Mouse (Mus musculus) olfactory bulb, adult 2 months (tissue): Measurements from ENCODE around the gene Nobox. TPM values are rescaled to one million over a fixed set of nuclear protein-coding genes. Genes with fewer than 3 reads are reported as not detected.

Source experiments
- H3K27ac ChIP-seq: fragments of 200-500 bp; 2 replicates; pipeline ENCODE4 v1.5.1; 2012; ENCODE audit warnings: low read depth, low read length; ENCODE audit not compliant: insufficient read depth
- H3K4me1 ChIP-seq: fragments of 200-500 bp; 2 replicates; pipeline ENCODE4 v1.6.1; 2012; ENCODE audit warnings: low read length; ENCODE audit not compliant: control insufficient read depth, insufficient read depth
- H3K4me3 ChIP-seq: fragments of 200-500 bp; 2 replicates; pipeline ENCODE4 v1.5.1; 2012; ENCODE audit warnings: mild to moderate bottlenecking, low read depth, low read length, moderate library complexity; ENCODE audit not compliant: insufficient read depth
- CTCF ChIP-seq: fragments of 200-500 bp; IDR thresholded peaks from 2 replicates; pipeline ENCODE4 v1.5.1; 2012; ENCODE audit warnings: low read depth, mild to moderate bottlenecking, low read length, moderate library complexity; ENCODE audit not compliant: insufficient read depth
- POLR2A ChIP-seq: fragments of 200-500 bp; IDR thresholded peaks from 2 replicates; pipeline ENCODE4 v1.6.1; 2012; ENCODE audit warnings: mild to moderate bottlenecking, low read depth, low read length, moderate library complexity; ENCODE audit not compliant: insufficient read depth
- WGBS: fragments of 180-500 bp; shearing (Covaris S2); methylation state at CpG from one replicate; pipeline ENCODE4 v1.1.7; 2018; 5-methylcytosine and 5-hydroxymethylcytosine counted together
- polyA plus RNA-seq: library from polyadenylated mRNA; stranded (reverse); fragments of >200 nt; gene quantifications from 2 replicates; pipeline ENCODE4 v1.2.4, GENCODE M21; 2012; ENCODE audit warnings: low replicate concordance; ENCODE audit not compliant: missing spikeins, insufficient read depth, insufficient read length

The Nobox gene
- polyA plus RNA-seq, 1 experiment, result not detected

- TF ChIP-seq CTCF (no peak), POLR2A (no peak)
- Histone ChIP-seq H3K4me1 (no peaks in the 10 kb centered on the region), H3K27ac (no peak overlapping the region), H3K4me3 (no peak overlapping the region)
- WGBS, result 75% methylated on average over 7 of the region's 7 CpGs
Observed at GRCm38 (mm10) chr6:43254193-43254926, 55.0 kb downstream of the Nobox start.

Other genes with a start within 250 kb of the Nobox start
- gene Olfr441, start 203.2 kb downstream of the Nobox start, polyA plus RNA-seq, result not detected in 2 replicates
- gene Olfr237-ps1, start 163.0 kb downstream of the Nobox start, polyA plus RNA-seq, result not detected in 2 replicates
- gene Olfr437, start 146.3 kb downstream of the Nobox start, polyA plus RNA-seq, result not detected in 2 replicates
- gene Olfr13, start 137.4 kb downstream of the Nobox start, polyA plus RNA-seq, result not detected in 2 replicates
- not detected in 2 replicates for gene Olfr435, start 112.4 kb downstream of the Nobox start, polyA plus RNA-seq
- not detected in 2 replicates for gene Olfr434, start 96.5 kb downstream of the Nobox start, polyA plus RNA-seq
- not detected in 2 replicates for gene Olfr47, start 78.0 kb downstream of the Nobox start, polyA plus RNA-seq
- not detected in 2 replicates for gene Arhgef5, start 44.0 kb downstream of the Nobox start, polyA plus RNA-seq